Mouse (Mus musculus) MEL (cell line): ENCODE results near the gene Egf.

Source experiments
- CHD1 ChIP-seq: IDR thresholded peaks from 2 replicates; pipeline ENCODE4 v1.6.1; 2012; ENCODE audit warnings: low read depth, mild to moderate bottlenecking, inconsistent platforms, low read length, improper control_type of control experiment
- CTCF ChIP-seq, 3 experiments: IDR thresholded peaks in 2 of 3; conservative IDR thresholded peaks in 1 of 3; 2 replicates each; pipeline ENCODE4 v1.5.1; 2011 to 2012; ENCODE audit warnings: low read length in 3 of 3, low read depth in 2 of 3, mild to moderate bottlenecking in 2 of 3, improper control_type of control experiment in 1 of 3, inconsistent platforms in 1 of 3, mixed read lengths in 1 of 3, moderate library complexity in 1 of 3; ENCODE audit not compliant: control insufficient read depth in 1 of 3, insufficient read depth in 1 of 3, poor library complexity in 1 of 3, severe bottlenecking in 1 of 3
- ELF1 ChIP-seq: IDR thresholded peaks from 2 replicates; pipeline ENCODE4 v1.6.1; 2014; ENCODE audit warnings: low read depth, mild to moderate bottlenecking, inconsistent platforms, low read length, improper control_type of control experiment, moderate library complexity
- GATA1 ChIP-seq: IDR thresholded peaks from 2 replicates; pipeline ENCODE4 v1.6.1; 2011; ENCODE audit warnings: low read depth, low read length, improper control_type of control experiment
- HCFC1 ChIP-seq: IDR thresholded peaks from 2 replicates; pipeline ENCODE4 v1.6.1; 2012; ENCODE audit warnings: low read depth, mild to moderate bottlenecking, inconsistent platforms, low read length, improper control_type of control experiment, moderate library complexity
- JUND ChIP-seq: IDR thresholded peaks from 2 replicates; pipeline ENCODE4 v1.6.1; 2011; ENCODE audit warnings: low read depth, mild to moderate bottlenecking, improper control_type of control experiment, low read length
- MAX ChIP-seq: IDR thresholded peaks from 2 replicates; pipeline ENCODE4 v1.6.1; 2011; ENCODE audit warnings: low read length, improper control_type of control experiment
- NRF1 ChIP-seq: IDR thresholded peaks from 2 replicates; pipeline ENCODE4 v1.6.1; 2014; ENCODE audit warnings: low read depth, mild to moderate bottlenecking, inconsistent platforms, low read length, improper control_type of control experiment, moderate library complexity; ENCODE audit not compliant: poor library complexity, insufficient read depth, severe bottlenecking
- POLR2AphosphoS5 ChIP-seq: IDR thresholded peaks from 2 replicates; pipeline ENCODE4 v1.6.1; 2012; ENCODE audit warnings: low read depth, borderline replicate concordance, mild to moderate bottlenecking, inconsistent platforms, low read length, moderate library complexity, mixed read lengths
- SMC3 ChIP-seq: IDR thresholded peaks from 2 replicates; pipeline ENCODE4 v1.6.1; 2011; ENCODE audit warnings: low read depth, low read length, improper control_type of control experiment
- ZNF384 ChIP-seq: IDR thresholded peaks from 2 replicates; pipeline ENCODE4 v1.6.1; 2012; ENCODE audit warnings: low read depth, mild to moderate bottlenecking, inconsistent platforms, low read length, improper control_type of control experiment

DNA sequence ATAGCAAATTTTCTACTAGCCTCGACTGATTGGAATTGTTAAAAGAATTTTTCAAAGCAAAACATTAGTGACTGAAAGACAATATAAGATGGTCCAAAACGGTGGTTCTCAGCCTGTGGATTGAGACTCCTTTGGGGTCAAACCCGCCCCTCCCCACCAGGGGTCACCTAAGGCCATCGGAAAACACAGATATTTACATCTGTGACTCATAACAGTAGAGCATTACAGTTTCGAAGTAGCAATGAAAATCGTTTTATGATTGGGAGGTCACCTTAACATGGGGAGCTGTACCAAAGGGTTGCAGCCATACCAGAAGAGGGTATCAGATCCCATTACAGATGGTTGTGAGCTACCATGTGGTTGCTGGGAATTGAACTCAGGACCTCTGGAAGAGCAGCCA, 16.1 kb upstream of the Egf start:
- no peak for TF ChIP-seq CTCF (IDR thresholded peaks at IDR 0.05 in 2 of 3, conservative IDR thresholded peaks at IDR 0.05 in 1 of 3; ENCODE audit: control insufficient read depth in 1 of 3, insufficient read depth in 1 of 3, low read depth in 2 of 3, low read length in 3 of 3, poor library complexity in 1 of 3, severe bottlenecking in 1 of 3)
- no peak for TF ChIP-seq HCFC1
- no peak for TF ChIP-seq GATA1
- no peak for TF ChIP-seq CHD1
- no peak for TF ChIP-seq MAX
- TF ChIP-seq JUND: no peak
- TF ChIP-seq SMC3: no peak
- TF ChIP-seq ZNF384: no peak
- no peak for TF ChIP-seq NRF1
- no peak for TF ChIP-seq ELF1
- no peak for TF ChIP-seq POLR2AphosphoS5
